Mouse (Mus musculus): Measurements from ENCODE around the gene Coa4.

Gene Coa4

DNA sequence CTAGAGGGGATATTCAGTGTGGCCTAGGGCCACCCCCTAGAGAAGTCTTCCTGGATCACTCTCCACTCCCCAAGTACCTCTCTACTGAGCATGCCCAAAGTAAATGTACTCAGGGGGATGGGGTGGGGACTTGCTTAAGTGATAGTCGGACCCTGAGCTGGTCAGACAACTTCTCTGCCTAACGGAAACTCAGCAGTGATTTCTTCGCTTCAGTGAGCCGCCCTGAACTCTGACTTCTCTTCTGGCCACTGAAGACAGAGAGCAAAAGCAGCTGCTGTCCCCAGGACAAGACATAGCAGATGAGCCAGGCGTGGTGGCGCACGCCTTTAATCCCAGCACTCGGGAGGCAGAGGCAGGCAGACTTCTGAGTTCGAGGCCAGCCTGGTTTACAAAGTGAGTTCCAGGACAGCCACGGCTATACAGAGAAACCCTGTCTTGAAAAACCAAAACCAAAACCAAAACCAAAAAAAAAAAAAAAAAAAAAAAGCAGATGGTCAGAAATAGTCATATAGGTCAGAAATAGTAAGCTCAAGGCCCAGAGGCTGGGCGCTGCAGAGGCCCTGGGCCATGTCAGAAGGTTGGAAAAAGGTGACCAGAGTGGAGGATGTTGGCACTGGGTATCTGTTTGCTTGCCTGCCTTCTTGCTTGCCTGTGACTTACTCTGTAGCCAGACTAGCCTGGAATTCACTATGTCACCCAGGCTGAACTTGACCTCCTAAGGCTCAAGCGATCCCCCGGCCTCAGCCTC lies 32.0 kb upstream of the Coa4 start:
- no peak for DNase-seq (ENCODE audit: low spot score)

DNA sequence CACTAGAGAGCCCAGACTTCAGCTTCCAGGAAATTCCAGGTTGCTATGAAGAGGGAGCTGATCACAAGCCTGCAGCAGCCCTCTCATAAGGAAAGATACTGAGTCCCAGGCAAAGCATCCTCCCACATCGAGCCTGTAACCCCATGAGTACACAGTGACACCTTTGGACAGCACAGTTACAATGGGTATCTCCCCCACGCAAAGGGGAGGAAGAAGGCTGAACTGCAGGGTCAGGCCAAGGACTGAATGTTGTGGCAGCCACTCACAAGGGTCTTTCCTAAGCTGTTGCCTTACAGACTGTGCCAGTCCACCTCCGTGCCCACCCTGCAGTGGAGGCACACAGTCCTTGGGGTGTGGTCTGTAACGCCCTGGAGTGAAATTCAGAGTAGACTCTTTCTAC lies 30.4 kb upstream of the Coa4 start:
- no peak for DNase-seq (ENCODE audit: low spot score)

DNA sequence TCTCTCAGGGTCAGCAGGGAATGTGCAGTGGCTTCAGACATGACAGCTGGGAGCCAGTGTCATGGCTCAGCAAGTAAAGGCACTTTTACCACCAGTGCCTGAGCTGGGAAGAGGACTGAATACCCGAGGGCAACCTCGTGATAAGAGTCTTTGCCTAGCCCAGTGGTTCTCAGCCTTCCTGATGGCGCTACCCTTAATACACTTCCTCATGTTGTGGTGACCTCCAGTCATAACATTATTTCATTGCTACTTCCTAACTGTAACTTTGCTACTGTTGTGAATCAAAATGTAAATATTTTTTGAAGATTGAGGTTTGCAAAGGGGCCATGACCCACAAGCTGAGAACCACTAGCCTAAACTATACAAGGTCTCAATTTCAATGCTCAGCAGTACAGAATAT lies 28.2 kb upstream of the Coa4 start:
- no peak for DNase-seq (ENCODE audit: low spot score)

DNA sequence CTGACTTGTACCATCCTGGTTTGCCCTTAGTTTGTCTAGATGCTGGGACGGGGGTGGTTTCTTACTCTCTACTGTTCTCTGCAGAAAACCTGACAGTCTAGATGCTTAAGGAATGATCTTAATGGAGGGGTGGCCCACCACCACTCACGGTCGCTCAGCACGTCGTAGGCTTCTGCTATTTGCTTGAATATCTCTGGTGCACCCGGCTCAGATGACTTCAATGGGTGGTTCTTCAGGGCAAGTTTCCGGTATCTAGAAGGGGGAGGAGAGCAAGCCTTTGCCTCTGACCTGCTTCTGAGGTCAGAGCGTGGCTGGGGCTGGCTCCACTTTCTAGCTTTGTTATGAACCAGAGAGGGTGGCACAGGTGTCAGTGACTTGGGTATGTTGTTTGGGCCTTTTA lies 25.3 kb upstream of the Coa4 start:
- peak; percentile 53 for DNase-seq (ENCODE audit: low spot score)

DNA sequence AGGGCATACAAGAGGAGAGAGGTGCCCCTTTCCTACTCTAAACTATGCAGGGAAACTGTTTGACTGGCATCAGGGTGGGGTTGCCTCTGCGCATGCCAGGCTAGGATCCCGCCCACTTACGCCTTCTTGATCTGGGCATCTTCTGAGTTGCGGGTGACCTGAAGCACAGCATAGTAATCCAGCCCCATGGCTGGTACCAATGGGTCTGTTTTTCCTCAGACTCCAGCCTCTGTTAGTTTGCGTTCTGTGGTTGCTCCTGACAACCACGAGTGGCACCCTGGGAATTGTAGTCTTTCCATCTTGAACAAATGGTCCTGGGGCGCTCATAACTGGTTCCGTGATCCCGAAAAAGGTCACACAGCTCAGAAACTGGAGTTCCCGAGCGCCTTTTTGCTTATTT lies 22.3 kb upstream of the Coa4 start, which contains the start of gene Dnajb13:
Gene Dnajb13 (minus strand): TSS at position 388 of the 400 bp plus-strand sequence.
- no peak for DNase-seq (ENCODE audit: low spot score)

DNA sequence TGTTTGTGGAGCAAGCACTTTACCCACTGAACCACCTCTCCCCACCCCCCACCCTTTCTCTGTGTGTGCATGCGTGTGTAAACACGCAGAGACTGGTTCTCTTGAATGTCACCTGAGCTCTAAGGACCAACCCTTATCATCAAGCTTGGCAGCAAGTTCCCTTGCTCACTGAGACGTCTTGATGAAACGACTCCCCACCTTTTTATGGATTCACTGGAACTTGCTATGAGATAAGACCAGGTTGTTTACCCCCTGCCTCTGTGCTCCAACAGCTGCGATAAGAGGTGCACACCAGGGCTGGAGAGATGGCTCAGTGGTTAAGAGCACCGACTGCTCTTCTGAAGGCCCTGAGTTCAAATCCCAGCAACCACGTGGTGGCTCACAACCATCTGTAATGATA lies 16.7 kb upstream of the Coa4 start:
- DNase-seq (ENCODE audit: low spot score), result no peak

DNA sequence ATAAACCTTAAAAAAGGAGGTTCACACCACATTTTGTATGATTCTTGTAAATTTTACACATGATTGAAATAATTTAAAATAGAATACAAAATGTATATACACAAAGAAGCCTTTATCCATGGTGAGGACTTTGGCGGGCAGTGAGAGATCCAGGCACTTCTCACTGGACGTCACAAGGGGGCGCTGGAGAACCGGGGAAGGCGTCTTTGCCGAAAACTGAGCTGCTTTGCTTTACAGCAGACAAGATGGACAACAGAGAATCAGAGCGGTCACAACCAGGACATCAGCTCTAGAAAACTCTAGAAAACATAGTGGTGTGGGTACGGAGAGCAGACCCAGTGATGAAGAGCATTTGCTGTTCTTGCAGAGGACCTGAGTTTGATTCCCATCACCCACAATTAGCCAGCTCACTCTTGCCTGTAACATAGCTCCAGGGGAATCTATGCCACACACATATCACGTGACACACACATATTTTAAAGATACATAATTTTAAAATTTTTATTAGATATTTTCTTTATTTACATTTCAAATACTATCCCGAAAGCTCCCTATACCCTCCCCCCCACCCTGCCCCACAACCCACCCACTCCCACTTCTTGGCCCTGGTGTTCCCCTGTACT lies 16.1 kb upstream of the Coa4 start:
- peak; percentile 78 for DNase-seq (ENCODE audit: low spot score)

DNA sequence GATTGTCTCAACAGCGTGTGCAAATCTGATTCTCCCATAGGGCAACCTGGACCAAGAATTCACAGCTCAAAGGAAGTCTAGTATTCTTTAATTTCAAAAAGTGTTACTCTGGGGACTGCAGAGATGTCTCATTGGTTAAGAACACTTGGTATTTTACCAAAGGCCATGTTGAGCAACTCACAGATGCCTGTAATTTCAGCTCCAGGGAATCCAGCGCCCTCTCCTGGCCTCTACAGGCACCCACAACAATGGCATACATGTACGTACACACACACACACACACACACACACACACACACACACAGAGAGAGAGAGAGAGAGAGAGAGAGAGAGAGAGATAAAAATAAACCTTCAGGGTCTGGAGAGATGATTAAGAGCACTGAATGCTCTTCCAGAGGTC lies 14.6 kb upstream of the Coa4 start:
- no peak for DNase-seq (ENCODE audit: low spot score)

DNA sequence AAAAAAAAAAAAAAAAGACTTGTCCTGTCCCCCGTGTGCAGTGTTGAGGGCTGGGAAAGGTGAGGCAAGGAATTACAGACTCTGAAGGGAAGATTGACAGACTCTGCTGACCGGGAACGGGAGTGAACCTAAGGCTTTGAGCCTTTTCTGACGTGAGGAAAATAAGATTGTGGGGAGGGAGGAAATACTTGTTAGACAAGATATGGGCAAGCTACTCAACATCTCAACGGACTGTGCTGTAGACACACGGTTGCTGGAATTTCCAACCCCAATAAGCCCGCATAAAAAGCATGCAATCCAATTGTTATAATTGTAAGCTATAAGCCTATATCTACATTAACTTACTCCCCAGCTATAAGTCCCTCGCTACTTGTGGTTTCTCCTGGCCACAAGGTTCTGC lies 12.2 kb upstream of the Coa4 start:
- DNase-seq (ENCODE audit: low spot score), result no peak

DNA sequence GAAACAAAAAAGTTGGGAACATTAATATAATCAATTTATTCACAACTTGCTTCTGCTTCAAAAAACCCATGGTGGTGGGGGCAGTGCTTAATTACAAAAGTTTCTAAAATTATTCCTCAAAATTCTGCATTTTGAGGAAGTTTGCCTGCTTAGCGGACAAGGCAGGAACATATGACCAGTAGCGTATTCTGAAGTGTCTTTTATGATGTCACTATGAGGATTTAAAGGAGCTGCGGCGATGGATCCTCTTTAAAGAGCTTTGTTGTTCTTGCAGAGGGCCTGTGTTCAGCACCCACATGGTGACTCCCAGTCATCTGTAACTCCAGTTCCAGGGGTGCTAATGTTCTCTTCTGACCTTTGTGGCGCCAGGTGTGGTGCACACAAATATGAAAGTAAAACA lies 6.1 kb upstream of the Coa4 start:
- no peak for DNase-seq (ENCODE audit: low spot score)

DNA sequence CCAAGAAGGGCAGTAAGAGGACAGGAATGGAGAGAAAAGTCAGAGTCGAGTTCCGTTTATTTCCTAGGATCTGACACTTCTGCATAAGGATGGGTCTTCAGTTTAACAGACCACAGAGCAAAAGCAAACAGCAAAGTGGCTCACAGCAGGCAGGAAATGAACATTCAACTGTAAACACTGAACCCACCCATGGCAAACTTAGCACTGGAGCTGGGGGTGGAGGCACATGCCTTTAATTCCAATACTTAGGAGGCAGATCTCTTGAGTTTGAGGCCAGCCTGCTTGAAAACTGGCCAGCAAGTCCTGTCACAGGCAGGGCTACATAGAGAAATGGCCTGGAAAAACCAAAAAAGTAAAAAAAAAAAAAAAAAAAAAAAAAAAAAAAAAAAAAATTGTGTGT lies 3.4 kb upstream of the Coa4 start:
- no peak for DNase-seq (ENCODE audit: low spot score)

DNA sequence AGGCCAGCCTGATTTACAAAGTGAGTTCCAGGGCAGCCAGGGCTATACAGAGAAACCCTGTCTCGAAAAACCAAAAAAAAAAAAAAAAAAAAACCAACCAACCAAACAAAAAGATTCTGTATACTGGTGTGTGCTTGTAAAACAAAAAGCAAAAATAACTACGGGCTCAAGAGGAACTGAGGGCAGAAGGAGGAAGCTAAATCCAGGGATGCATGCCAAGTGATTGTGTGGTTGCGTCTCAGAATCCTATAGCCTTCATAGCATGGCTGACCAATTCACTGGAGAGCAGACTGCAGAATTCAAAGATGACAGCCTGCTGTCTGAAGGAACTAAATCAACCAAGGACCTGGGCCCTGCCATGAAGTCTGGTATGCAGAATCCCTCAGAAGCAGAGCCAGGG lies 2.7 kb upstream of the Coa4 start:
- DNase-seq (ENCODE audit: low spot score), result no peak

DNA sequence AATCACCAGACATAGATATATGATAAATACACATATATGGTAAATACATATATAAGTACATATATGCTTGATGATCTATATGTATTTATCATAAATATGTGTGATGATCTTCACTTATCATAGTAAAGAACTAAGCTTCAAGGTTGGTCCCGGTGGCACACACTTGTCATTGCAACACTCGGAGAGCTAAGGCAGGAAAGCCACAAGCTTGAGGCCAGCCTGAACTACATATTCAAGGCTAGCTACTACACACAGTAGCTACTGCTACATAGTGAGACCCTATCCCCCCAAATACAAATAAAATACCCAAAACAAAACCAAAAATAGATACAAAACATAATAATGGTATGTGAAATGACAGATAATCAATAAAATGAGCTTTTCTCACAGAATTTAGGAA lies 1.0 kb upstream of the Coa4 start:
- no peak for DNase-seq (ENCODE audit: low spot score)

DNA sequence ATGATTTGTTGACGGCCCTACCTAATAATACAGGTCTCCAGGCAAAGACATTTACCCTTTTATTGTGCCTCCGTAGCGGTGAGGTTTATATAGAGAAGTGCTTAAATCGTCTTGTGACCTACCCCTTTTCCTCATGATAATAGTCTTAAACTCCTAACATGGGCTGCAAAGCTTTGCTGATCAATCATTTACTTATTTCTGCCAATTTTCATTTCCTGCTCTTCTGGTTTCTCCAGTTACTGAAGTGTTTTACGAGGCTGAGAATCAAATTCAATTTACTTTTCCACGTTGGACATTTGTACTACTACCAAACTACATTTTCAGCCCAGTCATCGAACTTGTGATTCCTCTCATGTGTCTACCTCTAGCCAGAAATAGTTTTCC lies 640 bp downstream of the Coa4 start:
- no peak for DNase-seq (ENCODE audit: low spot score)

DNA sequence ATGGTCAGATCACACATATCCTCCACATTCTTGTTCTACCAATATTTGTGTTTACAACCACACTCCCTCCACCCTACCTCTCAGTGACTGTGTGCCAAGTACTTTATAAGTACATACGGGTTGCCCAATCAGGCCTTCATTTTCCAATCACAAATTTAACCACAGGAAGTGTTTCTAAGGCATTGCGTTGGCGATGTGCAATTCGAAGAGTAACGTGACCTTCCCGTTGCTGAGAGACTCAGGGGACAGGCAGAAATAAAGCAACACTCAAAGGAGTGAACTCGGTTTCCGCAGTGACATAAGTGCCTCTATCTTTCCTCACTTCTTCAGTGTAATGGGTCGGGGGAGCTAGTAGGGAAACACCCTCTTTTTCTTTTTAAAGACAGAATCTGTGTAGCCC lies 2.6 kb downstream of the Coa4 start:
- no peak for DNase-seq (ENCODE audit: low spot score)

DNA sequence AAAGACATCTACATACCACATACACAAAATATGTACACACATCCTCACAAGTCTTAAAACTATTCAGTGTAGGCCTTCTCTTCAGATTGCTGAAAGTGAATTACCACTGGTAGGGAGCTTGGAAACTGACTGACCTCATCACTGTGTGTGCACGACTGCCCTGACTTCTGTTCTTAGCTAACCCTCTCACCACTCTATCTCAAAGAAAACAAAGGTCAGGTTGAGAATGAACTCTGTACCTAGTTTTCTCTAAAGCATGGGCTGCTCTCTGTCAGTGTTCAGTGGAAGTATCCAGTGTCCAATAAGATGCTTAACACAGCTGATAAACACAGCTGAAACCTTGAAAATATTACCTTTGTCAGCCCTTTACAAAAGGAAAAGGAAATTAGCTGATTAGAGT lies 7.6 kb downstream of the Coa4 start:
- DNase-seq (ENCODE audit: low spot score), result no peak

DNA sequence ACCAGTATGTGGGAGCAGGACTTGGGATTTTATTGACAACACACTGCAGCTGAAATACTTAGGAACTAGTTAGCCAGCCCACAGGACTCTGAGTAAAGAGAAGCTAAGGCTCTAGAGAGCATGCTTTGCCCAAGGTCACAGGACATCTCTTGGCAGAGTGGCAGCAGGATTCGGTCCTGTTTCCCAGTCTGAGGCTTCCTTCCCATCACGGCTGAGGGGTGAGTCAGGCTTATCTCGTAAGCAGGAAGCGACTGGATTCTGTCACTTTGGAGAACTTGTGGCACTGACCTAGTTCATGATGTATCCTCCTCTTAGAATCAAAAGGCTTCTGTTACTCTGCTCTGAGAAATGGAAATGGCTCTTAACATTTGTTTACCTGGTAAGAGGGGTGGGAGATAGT lies 10.8 kb downstream of the Coa4 start:
- DNase-seq (ENCODE audit: low spot score), result no peak

DNA sequence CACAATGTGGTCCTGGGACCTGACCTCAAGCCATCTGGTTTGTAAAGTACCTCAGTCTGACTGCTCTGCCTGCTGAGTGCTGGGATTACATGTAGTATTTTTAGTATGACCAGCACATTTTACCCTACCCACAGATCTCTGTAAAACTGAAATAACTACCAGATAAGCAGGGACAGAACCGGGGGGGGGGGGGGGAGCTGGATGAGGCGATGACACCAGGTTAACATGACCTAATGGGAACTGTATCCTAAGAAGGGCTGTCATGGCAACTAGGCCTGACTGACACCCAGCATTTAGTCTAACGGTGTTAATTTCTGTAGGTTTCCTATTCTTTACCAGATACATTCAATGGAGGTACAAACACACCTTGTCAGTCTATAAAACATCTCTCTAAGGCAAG lies 12.9 kb downstream of the Coa4 start:
- DNase-seq (ENCODE audit: low spot score), result no peak

DNA sequence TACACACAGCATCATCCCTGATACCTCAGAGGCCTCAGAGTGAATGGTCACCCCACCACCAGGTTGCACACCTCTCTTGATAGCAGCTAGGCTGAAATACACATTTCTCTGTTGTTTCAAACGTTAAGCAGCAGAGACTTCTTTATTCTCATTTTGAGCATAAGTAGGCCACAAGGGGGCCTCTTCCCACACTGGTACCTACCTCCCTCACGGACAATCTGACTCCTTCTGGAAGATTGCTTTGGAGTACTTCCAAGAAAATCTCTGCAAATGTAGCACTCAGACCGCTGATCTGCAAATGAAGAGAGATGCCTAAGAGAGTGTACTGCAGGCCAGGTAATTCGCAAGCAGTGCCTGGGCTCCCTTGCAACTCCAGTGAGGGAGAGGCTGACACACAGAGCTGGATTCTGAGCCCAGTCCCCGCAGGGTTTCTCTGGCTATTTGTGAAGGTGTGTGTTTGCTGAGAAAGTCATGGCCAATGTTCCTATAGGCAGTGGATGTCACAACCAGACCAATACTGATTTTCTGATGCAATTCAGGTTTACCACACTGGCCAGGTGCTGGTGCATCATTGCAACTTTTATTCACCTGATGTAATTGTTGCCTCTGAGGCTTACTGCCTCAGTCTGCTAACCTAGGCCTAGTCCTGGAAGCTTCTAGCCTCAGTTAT lies 13.6 kb downstream of the Coa4 start:
- no peak for DNase-seq (ENCODE audit: low spot score)

DNA sequence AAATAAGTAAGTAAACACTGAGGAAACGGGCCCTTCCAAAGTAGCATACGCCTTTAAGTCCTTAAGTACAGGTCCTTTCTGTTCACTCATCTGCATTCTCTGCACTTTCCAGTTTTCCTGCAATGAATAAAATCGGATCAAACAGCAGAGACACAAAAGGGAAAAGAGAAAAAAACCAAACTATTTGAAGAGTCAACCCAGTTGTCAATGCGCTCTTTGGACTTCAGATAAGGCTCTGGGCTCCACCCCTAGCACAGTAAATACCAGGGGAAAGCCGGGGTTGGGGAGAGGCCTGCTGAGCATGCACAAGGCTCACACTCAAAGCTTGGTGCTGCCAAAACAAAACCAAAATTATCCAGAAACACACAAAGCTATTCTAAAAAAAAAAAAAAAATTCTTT lies 18.1 kb downstream of the Coa4 start:
- DNase-seq (ENCODE audit: low spot score), result no peak

DNA sequence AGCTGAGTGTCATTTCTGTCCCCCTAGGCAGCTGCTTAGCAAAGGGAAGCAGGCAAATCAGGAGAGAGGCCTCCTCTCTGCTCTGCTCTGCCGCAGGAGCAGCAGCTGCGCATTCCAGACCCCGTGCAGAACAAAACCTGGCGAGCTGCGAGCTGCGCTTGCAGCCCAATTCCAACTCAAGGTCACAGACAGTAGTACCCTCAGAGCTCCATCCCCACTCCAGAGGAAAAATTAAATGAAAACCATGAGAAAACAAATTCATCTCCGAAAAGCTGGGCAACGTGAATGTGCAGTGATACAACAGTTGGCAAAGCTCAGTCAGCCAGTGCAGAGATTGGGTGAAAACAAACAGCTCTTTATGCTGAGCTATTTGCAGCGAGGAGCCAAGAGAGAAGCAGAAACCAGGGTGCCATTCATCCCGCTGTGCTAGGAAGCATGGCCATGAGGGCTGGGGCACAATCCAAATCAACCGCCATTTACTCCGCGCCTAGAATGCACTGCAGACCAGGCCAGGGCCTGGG lies 18.6 kb downstream of the Coa4 start:
- DNase-seq (ENCODE audit: low spot score), result no peak

DNA sequence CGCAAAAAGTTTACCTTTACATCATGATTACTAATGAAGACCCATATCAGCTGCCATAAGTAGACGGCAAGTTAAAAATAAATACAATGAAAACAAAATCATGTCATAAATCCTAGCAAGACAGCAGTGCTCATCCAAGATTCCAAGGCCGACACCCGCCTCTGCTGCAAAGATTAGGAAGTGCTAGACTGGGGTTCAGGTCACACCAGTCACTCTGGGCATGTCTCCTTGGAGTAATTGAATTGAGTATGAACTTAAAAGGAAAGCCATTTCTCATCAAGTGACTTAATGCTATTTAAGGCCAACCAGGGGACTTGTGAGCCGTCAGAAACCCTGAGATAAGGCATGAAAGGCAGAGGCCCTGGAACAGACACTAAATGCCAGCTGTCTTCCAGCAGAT lies 20.4 kb downstream of the Coa4 start:
- DNase-seq (ENCODE audit: low spot score), result no peak

DNA sequence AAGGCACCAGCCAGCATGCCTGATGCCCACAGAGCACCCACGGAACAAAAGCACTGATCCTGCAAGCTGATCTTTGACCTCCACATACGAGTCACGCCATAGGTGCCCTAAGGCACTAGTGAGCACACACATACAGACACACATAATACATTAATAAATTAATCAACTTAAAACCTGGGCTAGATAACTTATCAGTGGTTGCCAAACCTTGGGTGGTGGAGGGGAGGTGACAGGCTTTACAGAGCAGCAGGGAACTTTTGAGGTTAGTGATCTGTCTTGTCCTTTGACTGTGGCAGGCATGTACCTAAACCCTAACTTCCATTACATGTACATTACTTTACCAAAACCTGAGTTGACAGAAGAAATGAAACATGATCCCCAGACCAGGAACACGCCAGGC lies 22.5 kb downstream of the Coa4 start:
- DNase-seq (ENCODE audit: low spot score), result no peak

Data from T-cell, adult 2 months (primary cell).